Mouse (Mus musculus) retina, embryonic 14.5 days (tissue): Measurements from ENCODE around the gene Dcaf10.
"Not testable (repeated sequence)": the region's sequence is repeated elsewhere in the genome, so short reads cannot be mapped to it uniquely, and the experiment has no call there.

Source experiments
- DNase-seq: peaks from one replicate; pipeline ENCODE4 v3.0.0-alpha.2; 2015; ENCODE audit warnings: low spot score

Dcaf10 gene

DNA sequence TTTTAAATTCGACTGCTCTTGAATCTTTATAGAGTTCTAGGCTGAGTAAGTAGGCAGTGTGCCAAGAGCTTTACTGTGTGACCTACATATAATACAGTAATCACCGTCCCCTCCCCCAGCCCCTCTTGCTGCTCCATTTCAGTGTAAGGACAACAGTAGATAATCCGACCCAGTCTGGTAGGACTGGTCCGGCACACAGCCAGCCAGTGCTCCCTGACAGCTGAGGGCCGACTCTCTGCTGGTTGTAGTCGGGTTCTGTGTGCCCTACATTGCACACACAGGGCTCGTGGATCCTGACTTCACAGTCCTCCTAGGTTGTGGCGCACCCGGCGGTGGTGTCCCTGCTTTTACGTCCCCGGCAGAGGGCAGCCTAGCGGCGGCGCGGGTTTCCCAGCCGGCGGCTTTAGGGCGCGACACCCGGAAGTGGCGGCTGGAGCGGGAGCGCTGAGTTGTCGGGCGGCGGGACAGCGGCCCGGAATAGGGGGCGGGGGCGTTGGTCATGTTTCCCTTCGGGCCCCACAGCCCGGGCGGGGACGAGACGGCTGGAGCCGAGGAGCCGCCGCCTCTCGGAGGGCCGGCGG, at the start of gene Dcaf10:
Gene Dcaf10, plus strand, starts transcription at position 433 of the 581 bp plus-strand sequence.
- DNase-seq: peak; percentile 95

DNA sequence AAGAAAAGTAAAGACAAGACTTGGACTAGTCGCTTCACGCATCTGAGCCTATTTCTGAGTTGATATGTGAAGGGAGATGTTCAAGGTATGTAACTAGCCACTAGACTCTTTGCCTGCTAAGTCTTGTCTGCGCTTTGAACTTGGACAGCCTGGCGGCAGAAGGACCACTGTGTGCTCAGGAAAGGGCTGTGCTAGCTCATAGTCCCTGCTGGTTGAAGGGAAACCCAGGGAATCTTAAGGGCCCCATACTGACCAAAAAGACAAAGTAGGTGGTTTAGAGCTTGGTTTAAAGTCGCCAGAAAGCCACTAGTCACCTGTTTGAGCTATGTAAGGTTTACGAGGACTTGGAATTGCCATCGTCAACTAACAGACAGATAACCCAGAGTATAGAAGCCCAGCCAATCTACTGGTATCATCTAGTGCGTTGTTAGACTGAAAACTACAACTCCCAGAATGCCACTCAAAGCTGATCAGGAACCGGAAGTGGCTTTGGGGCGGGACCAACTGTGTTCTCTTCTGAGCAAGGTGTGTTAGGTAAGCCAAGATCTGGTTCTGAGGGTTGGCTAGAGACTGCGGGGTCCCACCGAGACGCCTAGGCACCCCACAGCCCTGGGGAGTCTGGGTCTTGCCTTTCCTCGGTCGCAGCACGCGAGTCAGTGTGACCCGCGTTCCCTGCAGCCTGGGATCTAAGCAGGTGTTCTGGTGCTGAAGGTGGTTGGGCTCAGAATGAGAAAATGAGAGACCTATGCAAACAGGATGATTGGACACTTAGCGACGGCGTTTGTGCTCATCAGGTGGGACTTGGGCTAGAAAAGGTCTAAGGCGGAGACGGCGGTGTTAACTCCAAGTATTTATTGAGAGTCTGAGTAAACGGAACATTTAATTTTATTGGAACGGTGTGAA, 45.0 kb upstream of the Dcaf10 start, which contains the start of gene Trmt10b:
Gene Trmt10b, plus strand, starts transcription at position 466 of the 903 bp plus-strand sequence.
- peak; percentile 85 for DNase-seq

DNA sequence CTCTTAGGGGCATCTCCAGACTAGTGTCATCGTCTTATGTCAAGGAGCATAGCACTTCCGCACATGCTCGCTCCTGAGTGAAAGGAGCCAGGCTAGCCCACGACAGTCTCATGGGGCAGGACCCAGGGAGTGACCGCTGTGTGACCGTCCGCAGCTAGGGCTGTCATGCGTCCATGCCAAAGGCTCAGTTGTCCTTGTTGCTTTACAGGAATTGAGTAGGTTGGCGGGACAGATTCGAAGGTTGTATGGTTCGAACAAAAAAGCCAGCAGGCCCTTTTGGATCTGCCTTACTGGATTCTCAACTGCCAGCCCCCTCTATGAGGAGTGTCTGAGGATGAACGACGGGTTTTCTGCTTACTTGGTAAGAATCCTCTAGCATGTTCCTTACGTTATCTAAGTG, 36.4 kb upstream of the Dcaf10 start:
- no peak for DNase-seq

DNA sequence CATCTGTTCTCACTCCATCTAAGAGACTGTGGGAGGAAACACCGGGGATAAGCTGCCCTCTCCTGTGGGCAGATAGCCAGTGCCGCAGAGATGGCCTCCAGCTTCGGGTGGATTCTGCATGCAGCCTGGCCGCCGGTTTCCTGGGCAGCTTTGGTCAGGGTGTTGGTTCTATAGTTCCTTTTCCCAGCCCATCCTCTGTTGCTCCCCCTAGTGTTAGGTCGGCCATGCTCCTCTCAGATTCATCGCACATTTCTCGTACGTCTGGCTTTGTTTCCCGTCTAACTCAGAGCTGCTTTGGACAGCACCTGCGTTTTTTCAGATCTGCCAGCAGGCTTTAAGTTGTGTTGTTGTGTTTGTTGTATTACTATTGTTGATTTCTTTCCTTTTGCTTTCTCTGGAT, 33.9 kb upstream of the Dcaf10 start:
- DNase-seq: peak; percentile 68

DNA sequence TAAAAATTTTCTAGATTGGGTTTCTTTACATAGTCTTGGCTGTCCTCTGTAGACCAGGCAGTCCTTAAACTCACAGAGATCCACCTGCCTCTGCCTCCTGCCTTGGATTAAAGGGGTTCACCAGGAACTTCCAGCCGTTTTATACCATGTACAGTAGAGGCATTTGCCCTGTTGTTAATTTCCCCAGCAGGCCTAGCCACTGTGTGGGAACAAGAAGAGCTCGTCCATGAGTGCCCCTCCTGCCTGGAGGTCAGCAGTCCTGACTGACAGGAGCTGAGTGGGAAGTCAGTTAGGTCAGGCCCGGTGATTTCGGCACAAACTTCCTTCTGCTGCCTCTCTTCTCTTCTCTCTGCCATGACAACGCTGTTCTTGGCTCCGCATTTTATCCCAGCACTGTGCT, 33.3 kb upstream of the Dcaf10 start:
- no peak for DNase-seq

DNA sequence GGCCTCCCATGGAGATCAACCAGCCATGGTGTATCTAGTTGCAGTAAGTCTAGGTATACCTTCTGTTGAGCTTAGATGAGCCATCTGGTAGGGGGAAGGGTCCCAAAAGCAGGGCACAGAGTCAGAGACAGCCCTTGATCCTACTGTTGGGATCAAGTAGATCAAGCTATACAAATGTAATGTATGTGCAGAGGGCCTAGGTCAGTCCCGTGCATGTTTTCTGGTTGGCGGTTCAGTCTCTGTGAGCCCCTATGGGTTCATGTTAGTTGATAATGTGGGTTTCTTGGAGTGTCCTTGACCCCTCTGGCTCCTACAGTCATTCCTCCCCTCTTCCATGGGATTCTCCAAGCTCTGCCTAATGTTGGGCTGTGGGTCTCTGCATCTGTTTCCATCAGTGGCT, 30.8 kb upstream of the Dcaf10 start:
- no peak for DNase-seq

DNA sequence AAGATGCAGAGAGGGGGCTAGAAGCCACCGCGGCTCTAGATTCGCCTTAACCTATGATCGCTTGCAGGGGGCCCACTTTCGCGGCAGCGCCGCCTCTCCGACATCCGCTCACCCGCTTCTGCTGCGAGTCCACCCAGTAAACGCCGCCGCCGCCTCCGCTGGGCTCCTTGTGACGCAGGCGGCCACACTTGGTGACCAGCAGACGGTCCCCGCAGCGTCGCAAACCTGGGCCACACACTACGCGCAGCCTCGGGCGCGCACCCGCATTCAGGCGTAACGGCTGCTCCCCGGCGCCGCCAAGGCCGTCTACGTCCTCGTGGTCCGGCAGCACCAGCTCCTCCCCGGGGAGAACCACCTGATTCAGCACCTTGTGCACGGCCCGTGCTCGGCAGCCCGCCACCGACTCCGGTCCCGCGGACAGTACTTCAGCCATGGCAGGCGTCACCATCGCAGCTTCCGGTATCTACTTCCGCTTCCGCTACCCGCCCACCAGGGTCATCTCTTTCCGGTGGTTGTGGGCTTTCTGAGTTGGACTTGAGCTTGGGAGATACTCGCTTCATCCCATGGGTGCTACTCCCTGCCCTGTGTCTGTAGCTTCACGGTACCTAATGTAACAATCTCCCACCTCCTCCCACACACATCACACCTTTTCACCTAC, 21.6 kb upstream of the Dcaf10 start:
- peak; percentile 86 for DNase-seq

DNA sequence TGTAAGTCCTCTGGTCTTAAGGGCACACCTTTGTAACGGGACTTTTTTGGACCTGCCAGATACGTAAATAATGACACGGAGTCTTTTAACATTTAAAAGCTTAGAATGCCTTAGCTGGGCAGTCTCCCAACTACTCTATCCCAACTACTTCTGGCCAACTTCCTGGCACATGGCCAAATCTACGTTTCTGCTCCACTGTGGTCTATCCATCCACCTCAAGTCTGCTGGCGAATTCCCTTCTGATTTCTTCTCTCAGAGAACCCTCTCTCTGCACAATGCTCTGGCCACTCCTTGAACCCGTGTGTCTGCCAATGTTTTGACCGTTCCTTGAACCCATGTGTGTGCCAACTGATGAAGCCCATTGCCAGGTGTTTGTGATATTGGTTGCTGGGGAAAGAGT, 10.8 kb upstream of the Dcaf10 start:
- no peak for DNase-seq

DNA sequence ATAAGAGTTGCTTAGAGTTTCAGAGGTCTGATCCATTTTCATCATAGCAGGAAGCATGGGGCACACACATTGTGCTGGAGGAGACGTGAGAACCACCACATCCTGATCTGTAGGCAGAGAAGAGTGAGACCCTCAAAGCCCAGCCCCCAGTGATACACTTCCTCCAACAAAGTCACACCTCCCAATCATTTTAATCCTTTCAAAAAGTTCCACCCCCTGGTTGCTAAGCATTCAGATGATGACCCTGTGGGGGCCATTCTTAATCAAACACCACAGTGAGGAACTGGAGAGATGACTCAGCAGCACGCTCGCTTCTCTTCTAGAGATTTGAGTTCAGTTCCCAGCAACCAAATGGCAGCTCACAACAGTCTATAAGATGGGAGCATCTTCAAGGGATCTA, 9.4 kb upstream of the Dcaf10 start:
- no peak for DNase-seq

DNA sequence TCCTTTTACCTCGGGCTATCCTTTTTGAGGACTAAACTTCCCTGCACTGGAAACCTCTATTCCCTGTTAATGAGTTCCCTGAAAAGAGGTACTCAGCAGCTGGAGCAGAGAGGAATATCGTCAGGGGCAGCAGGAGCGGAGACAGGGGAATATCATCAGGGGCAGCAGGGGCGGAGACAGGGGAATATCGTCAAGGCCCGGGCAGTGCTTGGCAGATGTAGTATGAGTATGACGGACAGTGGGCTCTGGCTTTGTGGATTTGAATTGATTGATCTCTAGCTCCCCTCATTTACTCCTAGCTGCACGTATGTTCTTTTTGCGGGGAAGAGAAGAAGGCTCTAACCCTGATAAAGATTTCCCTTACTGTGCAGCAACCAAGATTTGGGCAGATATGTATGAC, 675 bp upstream of the Dcaf10 start:
- DNase-seq: no peak

DNA sequence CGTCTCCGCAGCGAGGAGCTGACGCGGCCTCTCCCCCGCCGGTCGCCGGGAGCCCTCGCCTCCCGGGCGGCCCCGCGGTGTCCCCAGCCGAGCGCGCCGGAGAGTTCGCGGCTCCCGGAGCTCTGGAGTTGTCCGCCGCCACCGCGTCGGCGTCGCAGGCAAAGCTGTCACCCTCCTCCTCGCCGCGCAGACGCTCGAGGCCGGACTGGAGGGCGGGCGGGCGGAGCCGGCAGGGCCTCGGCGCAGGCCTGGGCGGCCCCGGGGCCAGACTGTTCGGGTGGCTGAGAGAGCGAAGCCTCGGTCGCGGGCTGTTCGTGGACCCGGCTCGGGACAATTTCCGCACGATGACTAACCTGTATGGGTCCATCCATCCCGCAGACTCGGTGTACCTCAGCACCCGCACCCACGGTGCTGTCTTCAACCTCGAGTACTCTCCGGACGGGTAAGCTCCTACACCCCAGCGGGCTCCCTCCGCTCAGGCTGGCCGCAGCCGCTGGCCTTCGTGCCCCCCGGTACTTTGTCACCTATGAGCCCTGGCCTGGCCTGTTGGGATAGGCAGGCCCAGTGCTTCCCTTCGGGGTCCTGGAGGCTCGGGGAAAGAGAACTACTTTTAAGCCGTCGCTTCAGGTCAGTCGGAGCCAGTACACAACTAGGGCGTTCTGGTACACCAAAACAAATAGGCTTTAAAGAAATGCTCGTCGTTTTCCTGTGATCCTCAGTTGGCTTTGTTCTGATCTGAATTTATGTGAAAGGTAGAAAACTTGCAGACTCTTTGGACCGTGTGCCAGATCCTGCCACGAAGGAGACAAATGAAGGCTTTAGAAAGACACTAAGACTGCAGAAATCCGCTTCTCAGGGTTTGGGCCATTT, 620 bp downstream of the Dcaf10 start, which contains the start of gene Exosc3:
Gene Exosc3, minus strand, starts transcription at position 447 of the 870 bp plus-strand sequence.
- peak; percentile 57 for DNase-seq

DNA sequence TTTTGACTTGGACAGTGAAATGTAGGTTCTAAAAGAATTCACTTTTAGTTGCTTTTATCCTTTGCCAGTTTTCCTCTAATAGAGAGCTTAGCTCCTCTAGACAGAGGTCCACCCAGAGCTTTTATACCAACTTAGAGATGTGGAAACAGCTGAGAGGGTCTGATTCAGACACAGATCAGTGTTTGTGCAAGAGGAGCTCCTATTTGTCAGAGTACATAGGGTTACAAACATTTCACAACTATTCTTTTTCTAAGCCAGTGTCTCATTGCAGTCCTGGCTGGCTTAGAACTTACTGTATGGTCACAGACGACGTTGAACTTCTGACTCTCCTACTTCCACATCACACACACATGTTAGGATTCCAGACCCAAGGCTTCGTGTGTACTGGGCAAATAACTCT, 14.8 kb downstream of the Dcaf10 start:
- no peak for DNase-seq

DNA sequence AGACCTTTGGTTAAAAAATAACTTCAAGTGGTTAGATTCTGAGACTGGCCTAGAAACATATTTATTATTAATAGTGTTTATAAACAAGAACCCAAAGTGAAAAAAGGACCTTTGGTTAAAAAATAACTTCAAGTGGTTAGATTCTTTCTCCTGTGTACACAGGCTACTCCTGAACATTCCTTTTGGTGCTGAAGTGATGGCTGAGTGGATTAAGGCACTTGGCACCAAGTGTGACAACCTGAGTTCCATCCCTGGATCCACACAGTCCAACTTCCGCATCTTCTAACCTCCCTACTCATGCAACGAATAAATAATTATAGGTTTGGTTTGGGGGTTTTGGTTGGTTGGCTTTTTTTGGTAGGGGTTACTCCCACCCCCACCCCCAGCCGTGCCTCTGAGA, 29.4 kb downstream of the Dcaf10 start:
- no peak for DNase-seq

DNA sequence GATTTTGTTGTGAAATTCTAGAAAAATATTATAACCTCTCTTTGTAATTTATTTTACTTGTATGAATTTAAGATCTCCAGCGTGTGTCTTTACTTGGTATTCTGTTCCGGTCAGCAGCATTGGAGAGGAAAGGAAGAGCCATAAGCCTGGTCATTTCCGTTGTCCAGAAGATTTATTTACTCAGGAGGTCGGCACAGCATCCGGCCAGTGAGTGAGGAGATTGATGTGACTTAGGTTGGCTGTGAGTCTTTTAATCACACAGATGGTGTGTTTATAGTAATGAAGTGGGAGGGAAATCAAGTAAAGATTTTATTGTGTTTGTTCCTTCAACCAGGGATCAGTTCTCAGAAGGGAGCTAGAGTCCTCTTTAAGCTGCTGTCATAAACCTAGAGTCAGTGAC, 33.0 kb downstream of the Dcaf10 start:
- no peak for DNase-seq

DNA sequence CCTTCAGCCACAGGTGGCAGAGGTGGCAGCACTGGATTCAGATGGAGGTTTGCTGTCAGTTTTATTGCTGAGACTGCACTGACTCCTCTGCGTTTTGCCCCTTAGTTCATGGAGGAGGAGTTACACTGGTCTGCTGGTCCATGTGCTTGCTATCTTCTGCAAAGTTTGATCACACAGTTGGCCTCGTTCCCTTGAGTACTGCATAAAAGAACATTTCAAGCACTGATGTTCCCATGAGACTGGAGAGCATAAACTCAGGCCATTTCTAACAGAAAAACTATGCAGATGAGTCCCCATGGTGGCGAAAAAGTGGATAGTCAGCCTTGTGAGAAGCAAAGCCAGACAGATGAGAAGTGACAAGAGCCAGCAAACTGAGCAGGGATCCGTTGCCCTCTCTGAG, 34.7 kb downstream of the Dcaf10 start:
- DNase-seq: no peak

DNA sequence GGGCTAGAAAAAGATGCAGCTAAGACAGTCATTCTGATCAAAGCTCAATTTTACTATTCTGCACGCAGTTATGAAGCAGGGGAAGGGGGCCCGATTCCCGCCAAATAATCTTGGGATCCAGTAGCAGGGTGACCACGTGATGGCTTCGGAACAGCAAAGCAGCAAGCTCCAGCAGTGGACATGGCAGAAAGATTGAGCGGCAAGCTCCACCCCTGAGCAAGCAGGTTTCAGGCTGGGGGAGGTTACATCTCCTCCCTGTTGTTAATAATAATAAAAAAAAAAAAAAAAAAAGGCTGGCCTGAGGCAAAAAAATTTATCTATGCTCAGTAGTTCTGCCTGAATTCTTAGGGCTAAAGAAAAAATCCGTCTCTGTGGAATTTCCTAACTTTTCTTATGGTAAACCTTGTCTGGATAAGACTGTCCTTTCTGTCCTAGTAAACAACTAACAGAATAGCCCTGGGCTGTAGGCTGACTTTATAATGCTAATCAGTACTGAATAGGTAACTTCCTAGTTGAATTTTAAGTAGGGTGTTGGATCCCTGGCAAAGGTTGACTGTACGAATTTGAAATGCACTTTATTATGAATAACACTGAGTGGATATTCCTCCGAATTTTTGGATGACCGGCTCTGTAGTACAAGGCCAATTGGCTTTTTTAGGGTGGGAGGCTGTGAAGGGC, 39.1 kb downstream of the Dcaf10 start:
- not testable (repeated sequence) for DNase-seq

DNA sequence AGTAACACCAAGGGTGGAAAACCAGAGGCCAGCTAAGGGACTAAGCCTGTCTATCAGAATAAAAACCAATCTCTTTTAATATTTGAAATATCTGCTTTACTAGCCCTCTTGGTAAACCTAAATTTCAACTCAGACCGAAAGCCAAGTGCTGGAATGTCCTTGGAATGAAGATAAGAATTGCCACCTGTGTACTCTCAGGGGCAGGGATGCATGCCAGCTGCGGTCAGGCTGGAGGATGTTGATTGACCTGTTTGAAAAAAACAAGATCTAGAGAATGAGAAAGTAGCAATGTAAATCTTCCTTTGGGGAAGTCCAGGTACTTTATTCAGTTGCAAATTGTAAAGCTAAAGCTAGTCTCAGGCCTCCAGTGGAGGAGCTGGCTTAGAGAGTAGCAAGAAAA, 40.2 kb downstream of the Dcaf10 start:
- DNase-seq: not testable (repeated sequence)

DNA sequence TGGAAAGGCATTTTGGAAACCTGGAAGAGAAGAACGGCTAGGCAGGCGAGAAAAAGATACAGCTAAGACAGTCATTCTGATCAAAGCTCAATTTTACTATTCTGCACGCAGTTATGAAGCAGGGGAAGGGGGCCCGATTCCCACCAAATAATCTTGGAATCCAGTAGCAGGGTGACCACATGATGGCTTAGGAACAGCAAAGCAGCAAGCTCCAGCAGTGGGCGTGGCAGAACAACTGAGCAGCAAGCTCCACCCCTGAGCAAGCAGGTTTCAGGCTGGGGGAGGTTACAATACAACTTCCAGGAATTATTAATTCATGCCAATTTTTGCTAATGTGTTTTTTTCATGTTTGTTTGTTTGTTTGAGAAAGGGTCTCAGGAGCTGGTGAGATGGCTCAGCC, 45.4 kb downstream of the Dcaf10 start:
- not testable (repeated sequence) for DNase-seq

DNA sequence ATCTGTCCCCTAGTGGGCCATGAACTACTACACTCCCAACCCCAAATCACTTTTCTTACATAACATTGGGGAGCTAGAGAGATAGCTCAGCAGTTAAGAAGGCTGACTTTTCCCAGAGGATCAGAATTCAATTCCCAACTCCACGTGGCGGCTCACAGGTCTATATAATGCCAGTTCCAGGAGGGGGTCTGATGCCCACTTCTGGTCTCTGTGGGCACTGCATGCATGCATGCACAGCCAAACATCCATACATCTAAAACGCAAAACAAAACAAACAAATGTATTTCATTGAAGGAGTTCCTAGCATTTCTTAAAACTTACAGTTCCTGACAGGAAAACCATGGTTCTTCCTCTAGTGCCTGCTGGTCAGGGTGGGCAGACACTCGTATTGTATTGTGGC, 50.2 kb downstream of the Dcaf10 start:
- no peak for DNase-seq

DNA sequence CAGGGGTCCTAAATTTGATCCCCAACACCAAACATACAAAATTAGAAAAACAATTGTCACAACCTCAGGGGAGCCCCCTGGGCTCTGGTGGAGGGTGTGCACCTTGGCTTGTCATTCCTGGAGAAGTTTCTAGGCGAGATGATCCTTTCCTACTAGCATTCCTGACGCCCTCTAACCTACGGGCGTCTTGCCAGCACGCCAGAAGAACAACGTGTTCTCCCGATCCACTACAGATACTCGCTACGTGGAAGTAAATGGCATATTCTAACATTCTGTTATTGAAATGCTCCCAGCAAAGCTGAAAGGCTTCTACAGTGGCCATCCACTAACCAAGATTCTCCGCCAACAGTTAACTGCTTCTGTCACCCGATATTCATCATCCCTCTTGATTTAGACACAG, 50.7 kb downstream of the Dcaf10 start:
- no peak for DNase-seq

DNA sequence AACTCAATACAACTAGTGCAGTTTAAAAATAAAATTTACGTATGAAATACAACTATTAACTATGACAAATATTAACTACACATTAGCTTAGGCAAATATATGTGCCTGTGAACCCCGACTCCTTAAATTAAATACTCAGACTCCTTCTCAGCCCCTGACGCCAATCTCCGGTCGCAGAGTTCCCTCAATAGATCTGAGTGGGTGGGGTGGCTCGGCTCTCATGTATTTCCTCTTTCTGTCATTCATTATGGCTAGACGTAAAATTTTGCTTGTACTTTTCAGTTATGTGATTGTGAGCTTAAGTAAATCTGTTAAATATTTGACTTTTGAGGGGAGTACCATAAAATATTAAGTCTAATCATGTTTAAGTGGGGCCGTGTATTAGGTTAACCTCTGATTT, 51.1 kb downstream of the Dcaf10 start:
- no peak for DNase-seq
